Mouse (Mus musculus): ENCODE results near the gene Rnf212. TPM values are rescaled to one million over a fixed set of nuclear protein-coding genes. Genes with fewer than 3 reads are reported as not detected.

Rnf212 gene
- polyA plus RNA-seq, 1 experiment, result not detected

DNA sequence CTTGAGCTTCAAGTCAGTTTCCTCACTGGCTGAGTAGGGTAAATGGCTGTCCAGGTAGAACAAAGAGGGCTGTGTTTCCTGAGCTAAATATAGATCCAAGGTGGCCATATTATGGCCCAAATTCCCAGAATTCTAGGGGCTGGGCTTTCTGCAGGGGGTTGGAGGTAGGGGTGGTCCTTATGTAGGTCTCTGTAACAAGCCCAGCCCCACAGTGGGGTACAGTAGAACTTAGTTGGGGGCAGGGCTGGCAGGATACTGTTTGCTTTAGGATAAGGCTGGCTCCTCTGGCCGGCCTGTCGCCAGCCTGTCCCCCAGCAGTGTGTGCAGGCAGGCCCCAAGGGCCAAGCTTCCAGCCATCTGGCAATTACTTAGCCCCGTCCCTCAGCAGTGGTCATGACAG, 74.4 kb downstream of the Rnf212 start:
- H3K4me3 ChIP-seq (ENCODE audit: low read depth, low read length), result no peak overlapping the region
- no peaks in the 10 kb centered on the region for H3K36me3 ChIP-seq (ENCODE audit: control insufficient read depth, insufficient read depth, low read length, poor library complexity, severe bottlenecking)
- H3K4me1 ChIP-seq (ENCODE audit: control insufficient read depth, insufficient read depth, low read length), result no peaks in the 10 kb centered on the region

DNA sequence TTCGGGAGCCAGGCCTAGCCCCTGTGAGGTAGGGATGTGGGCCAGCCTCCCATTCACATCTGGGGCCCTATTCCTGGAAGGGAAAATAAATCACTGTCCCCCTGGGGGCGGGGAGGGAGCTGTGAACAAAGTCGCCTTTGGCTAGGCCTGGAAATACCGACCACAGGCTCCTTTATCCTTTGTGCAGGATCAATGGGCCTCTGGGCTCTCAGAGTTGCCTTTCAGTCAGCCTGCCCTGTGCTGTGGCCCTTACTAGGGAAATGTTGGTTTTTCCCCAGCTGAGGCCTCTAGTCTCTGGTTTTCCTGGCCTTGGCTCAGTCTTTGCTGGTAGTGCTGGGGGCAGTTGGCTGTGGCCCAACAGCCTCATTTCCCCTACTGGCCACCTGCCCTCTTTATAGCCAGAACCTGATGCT, 77.4 kb downstream of the Rnf212 start:
- no peaks in the 10 kb centered on the region for H3K36me3 ChIP-seq (ENCODE audit: control insufficient read depth, insufficient read depth, low read length, poor library complexity, severe bottlenecking)
- H3K27ac ChIP-seq (ENCODE audit: insufficient read depth, low read length), result no peak overlapping the region

More for the DNA sequence above, 74.4 kb downstream of the Rnf212 start:
- no peaks in the 10 kb centered on the region for H3K9me3 ChIP-seq (replicated peaks; ENCODE audit: control insufficient read depth, insufficient read depth, low read length, poor library complexity, severe bottlenecking)
- H3K9ac ChIP-seq (ENCODE audit: low read depth, poor library complexity, severe bottlenecking), result no peak overlapping the region
- no peaks in the 10 kb centered on the region for H3K27me3 ChIP-seq (ENCODE audit: control insufficient read depth, insufficient read depth, low read length, poor library complexity, severe bottlenecking)
- no peak overlapping the region for H3K27ac ChIP-seq (ENCODE audit: insufficient read depth, low read length)
- TF ChIP-seq POLR2A (IDR thresholded peaks at IDR 0.05; ENCODE audit: insufficient read depth, low read length) (no peak), EP300 (IDR thresholded peaks at IDR 0.05; ENCODE audit: insufficient read depth, low read depth, low read length) (no peak), CTCF (IDR thresholded peaks at IDR 0.05; ENCODE audit: low read depth, low read length) (no peak)

DNA sequence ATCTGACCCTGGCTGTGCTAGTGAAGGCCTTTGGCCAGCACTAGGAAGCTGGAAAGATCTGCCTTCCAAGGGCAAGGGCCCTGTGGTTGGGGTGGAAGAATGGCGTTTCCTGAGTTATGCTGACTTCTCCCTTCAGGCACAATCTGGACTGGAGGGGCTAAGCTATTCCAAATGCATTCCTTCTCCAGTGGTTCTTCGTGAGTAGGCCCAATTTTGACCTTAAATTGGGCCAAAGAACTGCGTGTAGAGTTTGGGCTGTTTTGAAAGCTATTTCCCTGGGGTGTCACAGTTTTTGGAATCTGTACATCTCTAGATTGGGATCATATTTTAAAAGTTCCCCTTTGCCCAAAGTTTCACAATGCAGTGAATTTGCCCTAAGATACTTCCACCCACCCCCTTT, 78.2 kb downstream of the Rnf212 start:
- Histone ChIP-seq H3K27ac (ENCODE audit: insufficient read depth, low read length) (no peak overlapping the region), H3K27me3 (ENCODE audit: control insufficient read depth, insufficient read depth, low read length, poor library complexity, severe bottlenecking) (no peaks in the 10 kb centered on the region), H3K36me3 (ENCODE audit: control insufficient read depth, insufficient read depth, low read length, poor library complexity, severe bottlenecking) (no peaks in the 10 kb centered on the region), H3K4me1 (ENCODE audit: control insufficient read depth, insufficient read depth, low read length) (no peaks in the 10 kb centered on the region), H3K9ac (ENCODE audit: low read depth, poor library complexity, severe bottlenecking) (no peak overlapping the region), H3K9me3 (replicated peaks; ENCODE audit: control insufficient read depth, insufficient read depth, low read length, poor library complexity, severe bottlenecking) (no peaks in the 10 kb centered on the region), H3K4me3 (ENCODE audit: low read depth, low read length) (no peak overlapping the region)
- no peak for TF ChIP-seq CTCF (IDR thresholded peaks at IDR 0.05; ENCODE audit: low read depth, low read length)
- TF ChIP-seq EP300 (IDR thresholded peaks at IDR 0.05; ENCODE audit: insufficient read depth, low read depth, low read length), result no peak
- TF ChIP-seq POLR2A (IDR thresholded peaks at IDR 0.05; ENCODE audit: insufficient read depth, low read length), result no peak

More for the DNA sequence above, 77.4 kb downstream of the Rnf212 start:
- no peak for TF ChIP-seq POLR2A (IDR thresholded peaks at IDR 0.05; ENCODE audit: insufficient read depth, low read length)
- no peak for TF ChIP-seq CTCF (IDR thresholded peaks at IDR 0.05; ENCODE audit: low read depth, low read length)
- no peak for TF ChIP-seq EP300 (IDR thresholded peaks at IDR 0.05; ENCODE audit: insufficient read depth, low read depth, low read length)
- H3K27me3 ChIP-seq (ENCODE audit: control insufficient read depth, insufficient read depth, low read length, poor library complexity, severe bottlenecking), result no peaks in the 10 kb centered on the region
- H3K9me3 ChIP-seq (replicated peaks; ENCODE audit: control insufficient read depth, insufficient read depth, low read length, poor library complexity, severe bottlenecking), result no peaks in the 10 kb centered on the region
- no peak overlapping the region for H3K4me3 ChIP-seq (ENCODE audit: low read depth, low read length)
- H3K9ac ChIP-seq (ENCODE audit: low read depth, poor library complexity, severe bottlenecking), result no peak overlapping the region
- no peaks in the 10 kb centered on the region for H3K4me1 ChIP-seq (ENCODE audit: control insufficient read depth, insufficient read depth, low read length)

DNA sequence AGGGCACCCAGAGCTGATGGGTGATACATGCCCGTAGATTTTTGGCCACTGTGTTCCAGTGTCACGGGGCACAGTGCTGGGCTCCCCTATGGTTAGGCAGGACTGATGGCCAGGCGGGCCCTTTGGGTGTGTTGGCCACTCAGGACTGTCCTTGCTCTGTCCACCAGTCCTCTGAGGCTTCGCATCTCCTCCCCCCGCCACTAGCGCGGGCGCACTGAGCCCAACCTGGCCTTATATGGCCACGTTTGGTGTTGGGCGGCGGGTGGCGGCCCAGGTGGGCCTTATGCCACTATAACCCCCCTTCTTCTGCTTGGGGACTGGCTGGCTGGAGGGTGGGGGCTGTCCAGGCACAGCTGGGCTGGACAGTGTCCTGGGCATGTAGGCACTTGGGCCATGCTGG, 78.9 kb downstream of the Rnf212 start:
- Histone ChIP-seq H3K36me3 (ENCODE audit: control insufficient read depth, insufficient read depth, low read length, poor library complexity, severe bottlenecking) (no peaks in the 10 kb centered on the region), H3K4me3 (ENCODE audit: low read depth, low read length) (no peak overlapping the region), H3K4me1 (ENCODE audit: control insufficient read depth, insufficient read depth, low read length) (no peaks in the 10 kb centered on the region), H3K9ac (ENCODE audit: low read depth, poor library complexity, severe bottlenecking) (no peak overlapping the region), H3K9me3 (replicated peaks; ENCODE audit: control insufficient read depth, insufficient read depth, low read length, poor library complexity, severe bottlenecking) (no peaks in the 10 kb centered on the region), H3K27me3 (ENCODE audit: control insufficient read depth, insufficient read depth, low read length, poor library complexity, severe bottlenecking) (no peaks in the 10 kb centered on the region), H3K27ac (ENCODE audit: insufficient read depth, low read length) (no peak overlapping the region)
- no peak for TF ChIP-seq POLR2A (IDR thresholded peaks at IDR 0.05; ENCODE audit: insufficient read depth, low read length)

DNA sequence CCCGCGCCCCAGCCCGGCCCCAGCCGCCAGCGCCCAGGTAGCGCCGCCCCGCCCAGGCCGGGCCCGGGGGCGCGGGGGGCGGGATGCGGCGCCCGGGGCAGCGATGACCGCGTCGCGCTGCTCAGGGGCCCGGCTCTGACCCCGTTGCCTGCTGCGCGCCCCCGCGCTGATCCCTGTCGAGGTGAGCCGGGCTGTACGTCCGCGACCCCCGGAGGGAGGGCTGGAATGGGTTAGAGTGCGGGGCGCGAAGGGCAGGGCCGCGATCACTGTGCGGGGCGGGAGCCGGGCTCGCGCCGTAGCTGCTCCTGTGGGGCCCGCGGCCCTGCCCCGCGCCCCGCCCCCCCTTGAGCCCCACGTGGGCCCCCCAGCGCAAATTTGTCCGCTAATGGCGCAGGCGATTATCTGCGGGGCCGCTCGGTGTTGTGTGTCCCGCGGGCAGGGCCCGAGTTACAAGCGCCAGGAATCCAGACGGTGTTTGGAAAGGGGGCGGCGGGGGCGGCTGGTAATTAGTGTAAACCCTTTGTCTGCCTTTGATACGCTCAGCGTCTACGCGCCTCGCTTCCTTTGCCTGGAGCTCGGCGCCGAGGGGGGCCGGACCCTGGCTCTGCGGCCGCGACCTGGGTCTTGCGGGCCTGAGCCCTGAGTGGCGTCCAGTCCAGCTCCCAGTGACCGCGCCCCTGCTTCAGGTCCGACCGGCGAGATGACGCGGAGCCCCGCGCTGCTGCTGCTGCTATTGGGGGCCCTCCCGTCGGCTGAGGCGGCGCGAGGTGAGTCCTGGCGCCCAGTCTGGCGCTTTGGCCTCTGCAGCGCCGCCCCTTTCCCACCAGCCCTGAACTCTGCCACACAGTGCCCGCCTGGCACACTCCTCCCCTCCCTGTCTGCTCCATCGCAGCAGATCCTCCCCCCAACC, 80.2 kb downstream of the Rnf212 start:
- H3K9ac ChIP-seq (ENCODE audit: low read depth, poor library complexity, severe bottlenecking), result peak overlapping the region; percentile 72
- H3K36me3 ChIP-seq (ENCODE audit: control insufficient read depth, insufficient read depth, low read length, poor library complexity, severe bottlenecking), result no peaks in the 10 kb centered on the region
- no peaks in the 10 kb centered on the region for H3K27me3 ChIP-seq (ENCODE audit: control insufficient read depth, insufficient read depth, low read length, poor library complexity, severe bottlenecking)
- H3K4me1 ChIP-seq (ENCODE audit: control insufficient read depth, insufficient read depth, low read length), result no peaks in the 10 kb centered on the region
- TF ChIP-seq CTCF (IDR thresholded peaks at IDR 0.05; ENCODE audit: low read depth, low read length) (no peak), EP300 (IDR thresholded peaks at IDR 0.05; ENCODE audit: insufficient read depth, low read depth, low read length) (no peak), POLR2A (IDR thresholded peaks at IDR 0.05; ENCODE audit: insufficient read depth, low read length) (no peak)
- H3K9me3 ChIP-seq (replicated peaks; ENCODE audit: control insufficient read depth, insufficient read depth, low read length, poor library complexity, severe bottlenecking), result no peaks in the 10 kb centered on the region
- H3K27ac ChIP-seq (ENCODE audit: insufficient read depth, low read length), result no peak overlapping the region
- H3K4me3 ChIP-seq (ENCODE audit: low read depth, low read length), result peak overlapping the region; percentile 83

DNA sequence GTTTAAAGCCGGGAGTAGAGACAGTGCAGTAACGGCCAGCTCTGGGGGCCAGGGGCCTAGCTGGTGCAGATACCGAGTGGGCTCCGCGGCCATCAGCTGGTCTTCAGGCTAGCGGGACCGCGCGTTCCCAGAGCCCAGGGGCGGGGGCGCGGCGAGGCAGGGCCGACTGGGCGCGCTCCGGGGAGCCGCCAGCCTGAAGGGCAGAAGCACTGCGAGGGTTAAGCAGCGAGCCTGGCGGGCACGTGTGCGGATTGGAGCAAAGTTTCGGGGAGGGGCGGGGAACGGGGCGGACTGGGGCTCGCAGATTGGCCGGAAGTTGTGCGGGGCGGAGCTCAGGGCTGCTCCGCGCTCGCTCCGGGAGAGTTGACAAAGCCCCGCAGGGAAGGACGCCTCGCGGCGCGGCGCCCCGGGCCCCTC, 80.9 kb downstream of the Rnf212 start:
- peak overlapping the region; percentile 83 for H3K4me3 ChIP-seq (ENCODE audit: low read depth, low read length)
- H3K27me3 ChIP-seq (ENCODE audit: control insufficient read depth, insufficient read depth, low read length, poor library complexity, severe bottlenecking), result no peaks in the 10 kb centered on the region
- H3K9me3 ChIP-seq (replicated peaks; ENCODE audit: control insufficient read depth, insufficient read depth, low read length, poor library complexity, severe bottlenecking), result no peaks in the 10 kb centered on the region
- no peaks in the 10 kb centered on the region for H3K36me3 ChIP-seq (ENCODE audit: control insufficient read depth, insufficient read depth, low read length, poor library complexity, severe bottlenecking)
- H3K4me1 ChIP-seq (ENCODE audit: control insufficient read depth, insufficient read depth, low read length), result no peaks in the 10 kb centered on the region
- H3K9ac ChIP-seq (ENCODE audit: low read depth, poor library complexity, severe bottlenecking), result peak overlapping the region; percentile 72
- no peak overlapping the region for H3K27ac ChIP-seq (ENCODE audit: insufficient read depth, low read length)
- TF ChIP-seq CTCF (IDR thresholded peaks at IDR 0.05; ENCODE audit: low read depth, low read length) (no peak), POLR2A (IDR thresholded peaks at IDR 0.05; ENCODE audit: insufficient read depth, low read length) (no peak), EP300 (IDR thresholded peaks at IDR 0.05; ENCODE audit: insufficient read depth, low read depth, low read length) (no peak)

All from ES-Bruce4 (cell line).